Mouse (Mus musculus): ENCODE measurements around the gene Acsbg2. TPM values are rescaled to one million over a fixed set of nuclear protein-coding genes. Genes with fewer than 3 reads are reported as not detected.

Gene Acsbg2
- not detected in 2 replicates for polyA plus RNA-seq (2012; rRNA removed)

DNA sequence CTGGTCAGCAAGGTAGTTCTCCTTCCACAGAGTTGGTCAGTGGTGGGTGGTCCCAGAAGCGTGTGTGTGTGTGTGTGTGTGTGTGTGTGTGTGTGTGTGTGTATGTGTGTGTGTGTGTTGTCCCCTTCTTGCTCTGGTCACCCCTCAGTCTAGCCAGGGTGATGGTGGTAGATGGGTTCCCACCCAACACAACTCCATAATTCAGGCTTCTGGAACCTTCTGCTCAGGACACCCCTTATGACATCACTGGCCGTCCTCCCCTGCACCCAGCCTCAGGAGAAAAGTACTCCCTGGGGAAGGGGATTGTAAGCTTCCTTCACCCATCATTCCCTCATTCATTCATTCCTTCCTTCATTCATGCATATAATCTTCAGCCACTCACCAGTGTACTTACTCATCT, at the start of gene Acsbg2:
TSS of gene Acsbg2 (minus strand) at position 211 of the 400 bp plus-strand sequence.

DNA sequence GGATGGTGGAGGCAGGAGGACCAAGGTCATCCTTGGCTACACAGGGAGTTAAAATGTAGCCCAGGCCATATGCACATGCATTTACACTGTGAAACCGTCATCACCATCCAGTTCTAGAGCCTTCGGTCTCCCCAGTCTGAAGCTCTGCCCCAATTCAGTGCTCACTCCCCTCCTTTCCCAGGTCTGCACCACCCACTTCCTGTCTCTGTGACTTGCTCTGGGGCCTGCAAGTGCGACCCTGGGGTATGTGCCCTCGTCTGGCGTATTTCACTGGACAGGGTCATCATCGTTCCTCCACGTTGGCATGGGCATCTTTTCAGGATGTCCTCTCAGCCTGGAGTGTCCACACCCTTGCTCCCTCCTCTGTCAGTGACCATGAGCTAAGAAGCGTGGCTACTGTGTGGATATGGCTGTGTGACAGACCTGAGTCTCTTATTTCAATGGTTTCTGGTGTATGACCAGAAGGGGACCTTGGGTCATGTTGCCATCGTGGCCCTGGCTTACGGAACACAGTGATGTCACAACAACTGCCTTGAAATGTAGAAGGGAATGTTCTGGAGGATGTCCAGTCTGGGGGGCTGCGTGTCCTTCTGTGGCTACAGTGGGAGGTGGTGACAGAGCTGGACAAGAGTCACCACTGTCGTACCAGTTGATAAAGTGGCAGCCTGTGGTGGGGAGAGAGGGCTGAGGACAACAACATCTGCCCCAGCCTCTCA, 847 bp upstream of the Acsbg2 start, which contains the start of gene 1700061G19Rik:
TSS of gene 1700061G19Rik (plus strand) at position 542 of the 716 bp plus-strand sequence.

DNA sequence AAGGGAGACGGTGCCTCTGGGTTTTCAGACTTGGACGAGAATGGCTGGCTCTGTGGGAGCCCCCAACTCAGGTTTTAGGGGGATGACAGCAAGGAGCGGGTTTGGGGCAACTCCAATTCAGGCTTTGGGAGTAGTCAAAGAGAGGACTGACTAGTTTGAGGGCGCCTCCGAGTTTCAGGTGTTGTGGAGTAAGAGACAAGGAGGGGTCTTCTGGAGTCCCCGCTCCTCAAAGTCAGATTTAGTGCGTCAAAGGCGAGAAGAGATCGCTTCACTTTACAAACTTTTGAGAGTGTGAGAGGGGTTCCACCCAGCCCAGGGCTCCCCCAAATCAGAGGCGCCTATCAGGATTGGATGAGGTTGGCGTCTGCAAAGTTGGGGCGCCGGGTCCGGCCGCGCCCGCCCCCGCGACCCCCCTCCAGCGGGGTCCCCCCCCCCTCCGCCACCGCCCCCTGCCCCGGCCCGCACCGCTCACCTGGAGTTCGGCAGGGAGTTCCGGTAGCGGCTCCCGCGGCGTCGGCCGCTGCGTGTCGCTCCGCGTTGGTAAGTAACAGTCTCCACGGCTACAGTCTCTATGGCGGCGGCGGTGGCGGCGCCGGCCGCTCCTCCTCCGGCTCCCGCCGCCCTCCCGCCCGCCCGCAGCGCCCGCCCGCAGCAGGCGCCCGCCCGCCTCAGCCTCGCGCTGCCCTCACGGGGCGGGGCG, 43.7 kb downstream of the Acsbg2 start, which contains the start of gene Rfx2:
TSS of gene Rfx2 (minus strand) at position 603 of the 700 bp plus-strand sequence.

Other genes with a start within 250 kb of the Acsbg2 start
- gene Lonp1, start 247.6 kb downstream of the Acsbg2 start, polyA plus RNA-seq (2012; rRNA removed): 49.0 and 55.3 TPM in 2 replicates
- gene Catsperd, start 246.3 kb downstream of the Acsbg2 start, polyA plus RNA-seq (2012; rRNA removed): 0.78 and 0.80 TPM in 2 replicates
- gene Ranbp3, start 201.2 kb downstream of the Acsbg2 start, polyA plus RNA-seq (2012; rRNA removed): 29.8 and 33.2 TPM in 2 replicates
- gene Ndufa11, start 156.7 kb downstream of the Acsbg2 start, polyA plus RNA-seq (2012; rRNA removed): 126 and 130 TPM in 2 replicates
- gene Vmac, start 156.4 kb downstream of the Acsbg2 start, polyA plus RNA-seq (2012; rRNA removed): 3.6 and 3.7 TPM in 2 replicates
- 1.1 and 1.3 TPM in 2 replicates for gene Nrtn, start 116.9 kb downstream of the Acsbg2 start, polyA plus RNA-seq (2012; rRNA removed)
- gene Dus3l, start 109.7 kb downstream of the Acsbg2 start, polyA plus RNA-seq (2012; rRNA removed): 13.6 and 16.6 TPM in 2 replicates
- 0.54 and 0.63 TPM in 2 replicates for gene Prr22, start 104.2 kb downstream of the Acsbg2 start, polyA plus RNA-seq (2012; rRNA removed)
- 4.3 and 5.1 TPM in 2 replicates for gene Rfx2, start 43.4 kb downstream of the Acsbg2 start, polyA plus RNA-seq (2012; rRNA removed)
- 0.02 and 0.04 TPM in 2 replicates for gene 1700061G19Rik, start 1.0 kb upstream of the Acsbg2 start, polyA plus RNA-seq (2012; rRNA removed)
- 8.8 and 11.0 TPM in 2 replicates for gene Mllt1, start 61.0 kb upstream of the Acsbg2 start, polyA plus RNA-seq (2012; rRNA removed)
- not detected in 2 replicates for gene Acer1, start 107.7 kb upstream of the Acsbg2 start, polyA plus RNA-seq (2012; rRNA removed)
- 62.4 and 68.4 TPM in 2 replicates for gene Clpp, start 115.9 kb upstream of the Acsbg2 start, polyA plus RNA-seq (2012; rRNA removed)
- gene Alkbh7, start 122.9 kb upstream of the Acsbg2 start, polyA plus RNA-seq (2012; rRNA removed): 12.0 and 13.6 TPM in 2 replicates
- gene Pspn, start 125.6 kb upstream of the Acsbg2 start, polyA plus RNA-seq (2012; rRNA removed): not detected in 2 replicates
- gene Gtf2f1, start 136.8 kb upstream of the Acsbg2 start, polyA plus RNA-seq (2012; rRNA removed): 33.5 and 35.4 TPM in 2 replicates
- not detected in 2 replicates for gene Gm17949, start 137.0 kb upstream of the Acsbg2 start, polyA plus RNA-seq (2012; rRNA removed)
- gene Khsrp, start 157.1 kb upstream of the Acsbg2 start, polyA plus RNA-seq (2012; rRNA removed): 20.2 and 25.5 TPM in 2 replicates
- gene Slc25a41, start 167.2 kb upstream of the Acsbg2 start, polyA plus RNA-seq (2012; rRNA removed): not detected in 2 replicates
- gene Crb3, start 184.7 kb upstream of the Acsbg2 start, polyA plus RNA-seq (2012; rRNA removed): 25.8 and 30.4 TPM in 2 replicates
- gene Slc25a23, start 185.4 kb upstream of the Acsbg2 start, polyA plus RNA-seq (2012; rRNA removed): 22.2 and 24.0 TPM in 2 replicates
- 4.7 and 6.4 TPM in 2 replicates for gene Dennd1c, start 204.1 kb upstream of the Acsbg2 start, polyA plus RNA-seq (2012; rRNA removed)
- gene Tubb4a, start 213.3 kb upstream of the Acsbg2 start, polyA plus RNA-seq (2012; rRNA removed): 0.28 and 0.30 TPM in 2 replicates
- 0.66 and 0.81 TPM in 2 replicates for gene Tnfsf9, start 230.9 kb upstream of the Acsbg2 start, polyA plus RNA-seq (2012; rRNA removed)